Mouse (Mus musculus) kidney, adult 11 months (tissue): Measurements from ENCODE around the gene AI481877.

Experiments used
- DNase-seq: peaks from one replicate; pipeline ENCODE4 v3.0.0; 2022

Gene AI481877

GRCm38 (mm10) chr4:59123557-59123956 lies 15.2 kb downstream of the AI481877 start:
- no peak for DNase-seq

GRCm38 (mm10) chr4:59117644-59118495 lies 20.9 kb downstream of the AI481877 start:
- DNase-seq, result no peak

- DNase-seq, result no peak
Measured at GRCm38 (mm10) chr4:59108721-59109120, 30.1 kb downstream of the AI481877 start.

- no peak for DNase-seq
Measured at GRCm38 (mm10) chr4:59107886-59108285, 30.9 kb downstream of the AI481877 start.

GRCm38 (mm10) chr4:59106661-59107060 lies 32.1 kb downstream of the AI481877 start:
- DNase-seq, result no peak

GRCm38 (mm10) chr4:59104166-59104565 lies 34.6 kb downstream of the AI481877 start:
- DNase-seq, result no peak

GRCm38 (mm10) chr4:59096393-59096792 lies 42.4 kb downstream of the AI481877 start:
- DNase-seq, result peak; percentile 45

- DNase-seq, result no peak
Measured at GRCm38 (mm10) chr4:59089391-59089790, 49.4 kb downstream of the AI481877 start.

- DNase-seq, result no peak
Measured at GRCm38 (mm10) chr4:59083430-59083829, 55.4 kb downstream of the AI481877 start.

- DNase-seq, result no peak
Measured at GRCm38 (mm10) chr4:59069276-59069675, 69.5 kb downstream of the AI481877 start.

GRCm38 (mm10) chr4:59062526-59062925 lies 76.3 kb downstream of the AI481877 start:
- no peak for DNase-seq

GRCm38 (mm10) chr4:59057929-59058328 lies 80.9 kb downstream of the AI481877 start:
- DNase-seq, result no peak

- no peak for DNase-seq
Measured at GRCm38 (mm10) chr4:59051081-59051480, 87.7 kb downstream of the AI481877 start.

- DNase-seq, result no peak
Measured at GRCm38 (mm10) chr4:59047222-59047621, 91.6 kb downstream of the AI481877 start.

GRCm38 (mm10) chr4:59043891-59044290 lies 94.9 kb downstream of the AI481877 start:
- no peak for DNase-seq

- DNase-seq, result no peak
Measured at GRCm38 (mm10) chr4:59043074-59043473, 95.7 kb downstream of the AI481877 start.

- no peak for DNase-seq
Measured at GRCm38 (mm10) chr4:59040397-59041287, 98.1 kb downstream of the AI481877 start.

- no peak for DNase-seq
Measured at GRCm38 (mm10) chr4:59037525-59037924, 101.3 kb downstream of the AI481877 start.

GRCm38 (mm10) chr4:59036490-59037127 lies 102.2 kb downstream of the AI481877 start:
- peak; percentile 43 for DNase-seq

- no peak for DNase-seq
Measured at GRCm38 (mm10) chr4:59035786-59036350, 102.9 kb downstream of the AI481877 start.

GRCm38 (mm10) chr4:59034918-59035785 lies 103.6 kb downstream of the AI481877 start, which contains the start of gene Gng10:
Gng10 (plus strand) TSS chr4:59035088.
- peak; percentile 28 for DNase-seq
